Mouse (Mus musculus) lung, embryonic 14.5 days (tissue): ENCODE measurements around the gene Syce1l. TPM values are rescaled to one million over a fixed set of nuclear protein-coding genes. Genes with fewer than 3 reads are reported as not detected.

ENCODE experiments used
- ATAC-seq: fragments of 200-750 bp; cut with Nextera tagmentation; 2 replicates; pipeline ENCODE4 v1.8.0; 2017; ENCODE audit warnings: mild to moderate bottlenecking, moderate TSS enrichment, moderate library complexity; ENCODE audit not compliant: insufficient read depth
- DNase-seq: peaks from one replicate; pipeline ENCODE4 v3.0.0-alpha.2; 2015
- H3K27ac ChIP-seq: fragments of 300-500 bp; sonication (generic); 2 replicates; pipeline ENCODE4 v1.5.1; 2014; ENCODE audit warnings: low read depth, mild to moderate bottlenecking, moderate library complexity
- H3K27me3 ChIP-seq: fragments of 300-500 bp; sonication (generic); 2 replicates; pipeline ENCODE4 v1.6.1; 2014; ENCODE audit warnings: low read length, control low read depth; ENCODE audit not compliant: insufficient read depth
- H3K36me3 ChIP-seq: fragments of 300-500 bp; sonication (generic); 2 replicates; pipeline ENCODE4 v1.6.1; 2014; ENCODE audit warnings: control low read depth; ENCODE audit not compliant: insufficient read depth
- H3K4me1 ChIP-seq: fragments of 300-500 bp; sonication (generic); 2 replicates; pipeline ENCODE4 v1.6.1; 2014; ENCODE audit warnings: antibody characterized with exemption, control low read depth; ENCODE audit not compliant: insufficient read depth
- H3K4me2 ChIP-seq: fragments of 300-500 bp; sonication (generic); 2 replicates; pipeline ENCODE4 v1.6.1; 2014; ENCODE audit warnings: mild to moderate bottlenecking
- H3K4me3 ChIP-seq: fragments of 300-500 bp; sonication (generic); 2 replicates; pipeline ENCODE4 v1.5.1; 2014; ENCODE audit warnings: low read depth, low read length
- H3K9ac ChIP-seq: fragments of 300-500 bp; sonication (generic); 2 replicates; pipeline ENCODE4 v1.6.1; 2014
- H3K9me3 ChIP-seq: fragments of 300-500 bp; sonication (generic); 2 replicates; pipeline ENCODE4 v1.6.1; 2016; ENCODE audit warnings: low read depth, low read length, control low read depth
- CTCF ChIP-seq: IDR thresholded peaks from 2 replicates; pipeline ENCODE4 v1.5.1; 2016; ENCODE audit warnings: antibody characterized with exemption, low read depth
- WGBS: fragments of 180-500 bp; shearing (Covaris S2); extraction: QIAGEN DNeasy Blood & Tissue Kit; methylation state at CpG from one replicate; pipeline ENCODE4 v1.1.7; 2014; 5-methylcytosine and 5-hydroxymethylcytosine counted together
- polyA plus RNA-seq: library from polyadenylated mRNA; unstranded; fragments of >200 nt; fragmentation: Nextera tagmentation; extraction: Ambion mirVana; gene quantifications from 2 replicates; pipeline ENCODE4 v1.2.1, GENCODE M21; 2014

Syce1l gene
- polyA plus RNA-seq, 1 experiment from 2014 or later: not detected

DNA sequence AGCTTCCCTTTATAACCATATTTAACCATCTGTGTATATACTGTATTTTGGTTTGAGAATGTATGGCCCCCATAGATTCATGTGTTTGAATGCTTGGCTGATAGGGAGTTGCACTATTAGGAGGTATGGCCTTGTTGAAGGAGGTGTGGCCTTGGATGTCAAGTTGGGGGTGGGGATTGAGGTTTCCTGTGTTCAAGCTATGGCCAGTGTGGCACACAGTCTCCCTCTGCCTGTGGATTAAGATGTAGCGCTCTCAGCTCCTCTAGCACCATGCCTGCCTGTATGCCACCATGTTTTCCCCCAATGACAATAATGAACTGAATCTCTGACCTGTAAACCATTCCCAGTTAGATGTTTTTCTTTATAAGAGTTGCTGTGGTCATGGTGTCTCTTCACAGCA is 17.1 kb downstream of the Syce1l start:
- H3K27me3 ChIP-seq: no peaks in the 10 kb centered on the region
- no peak for TF ChIP-seq CTCF
- no peaks in the 10 kb centered on the region for H3K4me1 ChIP-seq
- DNase-seq (no peak), ATAC-seq (no peak)
- no peak overlapping the region for H3K9ac ChIP-seq
- H3K27ac ChIP-seq: no peak overlapping the region
- H3K4me2 ChIP-seq: no peak overlapping the region
- no peak overlapping the region for H3K4me3 ChIP-seq
- H3K9me3 ChIP-seq: no peaks in the 10 kb centered on the region
- no peaks in the 10 kb centered on the region for H3K36me3 ChIP-seq
- 91% methylated on average over 1 of the region's 1 CpGs for WGBS

DNA sequence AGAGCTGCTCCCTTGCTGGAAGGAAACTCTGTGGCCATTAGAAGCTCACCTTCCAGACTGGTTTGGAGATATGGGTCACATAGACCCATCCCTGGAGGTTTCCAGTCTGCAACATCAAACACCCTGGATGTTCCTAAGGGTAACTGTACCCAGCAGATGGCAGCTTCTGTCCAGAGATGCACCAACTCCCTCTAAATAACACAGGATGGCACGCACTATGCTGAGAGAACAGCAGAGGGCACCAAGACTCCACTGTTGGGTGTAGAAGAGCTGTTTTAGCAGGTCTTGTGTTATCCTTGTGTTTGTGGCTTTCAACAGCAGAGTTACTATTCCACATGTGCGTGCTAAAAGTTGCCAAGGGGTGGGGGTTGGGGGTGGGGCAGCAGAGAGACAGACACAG is 21.5 kb downstream of the Syce1l start:
- TF ChIP-seq CTCF: peak; percentile 99
- peak; percentile 94 for DNase-seq
- no peaks in the 10 kb centered on the region for H3K4me1 ChIP-seq
- H3K9me3 ChIP-seq: no peaks in the 10 kb centered on the region
- WGBS: 5% methylated on average over 2 of the region's 2 CpGs
- H3K4me2 ChIP-seq: no peak overlapping the region
- no peak overlapping the region for H3K27ac ChIP-seq
- no peaks in the 10 kb centered on the region for H3K27me3 ChIP-seq
- no peak overlapping the region for H3K9ac ChIP-seq
- no peak overlapping the region for H3K4me3 ChIP-seq
- H3K36me3 ChIP-seq: no peaks in the 10 kb centered on the region
- peak; percentile 90; the same call in 1 of the 2 replicates for ATAC-seq

- H3K27ac ChIP-seq: no peak overlapping the region
- H3K4me1 ChIP-seq: no peaks in the 10 kb centered on the region
- no peak for ATAC-seq
- no peaks in the 10 kb centered on the region for H3K27me3 ChIP-seq
- no peaks in the 10 kb centered on the region for H3K36me3 ChIP-seq
- no peak for TF ChIP-seq CTCF
- no peak overlapping the region for H3K9ac ChIP-seq
- no peak overlapping the region for H3K4me3 ChIP-seq
- 61% methylated on average over 4 of the region's 4 CpGs for WGBS
- no peak for DNase-seq
- H3K9me3 ChIP-seq: no peaks in the 10 kb centered on the region
- H3K4me2 ChIP-seq: no peak overlapping the region
Measured at GRCm38 (mm10) chr8:113665036-113665435, 22.0 kb downstream of the Syce1l start.

- Histone ChIP-seq H3K27me3 (no peaks in the 10 kb centered on the region), H3K36me3 (no peaks in the 10 kb centered on the region), H3K4me2 (no peak overlapping the region), H3K4me1 (no peaks in the 10 kb centered on the region), H3K9me3 (no peaks in the 10 kb centered on the region), H3K27ac (no peak overlapping the region), H3K4me3 (no peak overlapping the region), H3K9ac (no peak overlapping the region)
- DNase-seq (no peak), ATAC-seq (no peak)
- TF ChIP-seq CTCF: no peak
- WGBS: 52% methylated on average over 8 of the region's 8 CpGs
Measured at GRCm38 (mm10) chr8:113665951-113666350, 22.9 kb downstream of the Syce1l start.

- Histone ChIP-seq H3K27me3 (no peaks in the 10 kb centered on the region), H3K9me3 (no peaks in the 10 kb centered on the region), H3K4me1 (no peaks in the 10 kb centered on the region), H3K27ac (no peak overlapping the region), H3K36me3 (no peaks in the 10 kb centered on the region), H3K4me3 (no peak overlapping the region), H3K4me2 (no peak overlapping the region), H3K9ac (no peak overlapping the region)
- TF ChIP-seq CTCF: no peak
- ATAC-seq (no peak), DNase-seq (no peak)
- 69% methylated on average over 16 of the region's 16 CpGs for WGBS
Measured at GRCm38 (mm10) chr8:113666714-113667432, 23.9 kb downstream of the Syce1l start.

- DNase-seq (no peak), ATAC-seq (no peak)
- Histone ChIP-seq H3K4me2 (no peak overlapping the region), H3K4me1 (no peaks in the 10 kb centered on the region), H3K9ac (no peak overlapping the region), H3K36me3 (no peaks in the 10 kb centered on the region), H3K27me3 (no peaks in the 10 kb centered on the region), H3K27ac (no peak overlapping the region), H3K9me3 (no peaks in the 10 kb centered on the region), H3K4me3 (no peak overlapping the region)
- no peak for TF ChIP-seq CTCF
- WGBS: 69% methylated on average over 10 of the region's 10 CpGs
Measured at GRCm38 (mm10) chr8:113669924-113670323, 26.9 kb downstream of the Syce1l start.

GRCm38 (mm10) chr8:113672599-113673255 is 29.7 kb downstream of the Syce1l start:
- Histone ChIP-seq H3K27ac (no peak overlapping the region), H3K27me3 (no peaks in the 10 kb centered on the region), H3K36me3 (no peaks in the 10 kb centered on the region), H3K4me2 (no peak overlapping the region), H3K9me3 (no peaks in the 10 kb centered on the region), H3K9ac (no peak overlapping the region), H3K4me1 (no peaks in the 10 kb centered on the region), H3K4me3 (no peak overlapping the region)
- ATAC-seq (no peak), DNase-seq (no peak)
- 69% methylated on average over 11 of the region's 11 CpGs for WGBS
- no peak for TF ChIP-seq CTCF
